Mouse (Mus musculus) small intestine, adult 2 months (tissue): ENCODE data around the gene Smpx.

Experiments used
- CTCF ChIP-seq: fragments of 200-500 bp; IDR thresholded peaks from 2 replicates; pipeline ENCODE4 v1.5.1; 2012; ENCODE audit warnings: low read depth, mild to moderate bottlenecking, control low read depth, inconsistent platforms, low read length, moderate library complexity, mixed read lengths; ENCODE audit not compliant: insufficient replicate concordance, insufficient read length; ENCODE audit errors: extremely low read depth
- POLR2A ChIP-seq: fragments of 200-500 bp; IDR thresholded peaks from 2 replicates; pipeline ENCODE4 v1.6.1; 2012; ENCODE audit warnings: low read depth, mild to moderate bottlenecking, control low read depth, inconsistent platforms, low read length, moderate library complexity

DNA sequence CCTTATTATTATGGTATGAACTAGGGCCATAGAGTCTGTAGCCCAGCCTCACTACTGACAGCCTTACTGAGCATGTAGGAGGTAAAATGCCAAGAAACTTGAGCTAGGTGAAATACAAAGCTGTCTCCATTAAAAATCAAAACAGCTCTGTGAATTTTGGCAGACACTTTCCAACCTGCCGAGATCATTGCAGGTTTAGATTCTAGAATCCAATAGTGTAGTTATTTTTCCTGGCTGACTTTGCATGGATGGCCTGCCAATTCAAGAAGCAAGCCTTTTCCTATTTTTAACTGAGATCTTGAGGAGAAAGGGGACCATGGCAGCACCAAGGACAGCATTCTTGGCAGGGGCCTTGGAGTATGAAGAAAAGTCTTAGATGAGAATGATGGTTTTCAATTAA, 35.6 kb downstream of the Smpx start:
- TF ChIP-seq CTCF (no peak), POLR2A (no peak)
